Mouse (Mus musculus) leukemia stem cell, adult 10-12 weeks (primary cell): Measurements from ENCODE around the gene Mef2d. TPM values are rescaled to one million over a fixed set of nuclear protein-coding genes. Genes with fewer than 3 reads are reported as not detected.

Source experiments
- polyA plus RNA-seq: library from polyadenylated mRNA; stranded (reverse); fragments of >175 nt; gene quantifications from 2 replicates; pipeline ENCODE4 v1.2.3, GENCODE M21; 2012; ENCODE audit warnings: low replicate concordance

The Mef2d gene
- 122 and 139 TPM in 2 replicates for polyA plus RNA-seq

DNA sequence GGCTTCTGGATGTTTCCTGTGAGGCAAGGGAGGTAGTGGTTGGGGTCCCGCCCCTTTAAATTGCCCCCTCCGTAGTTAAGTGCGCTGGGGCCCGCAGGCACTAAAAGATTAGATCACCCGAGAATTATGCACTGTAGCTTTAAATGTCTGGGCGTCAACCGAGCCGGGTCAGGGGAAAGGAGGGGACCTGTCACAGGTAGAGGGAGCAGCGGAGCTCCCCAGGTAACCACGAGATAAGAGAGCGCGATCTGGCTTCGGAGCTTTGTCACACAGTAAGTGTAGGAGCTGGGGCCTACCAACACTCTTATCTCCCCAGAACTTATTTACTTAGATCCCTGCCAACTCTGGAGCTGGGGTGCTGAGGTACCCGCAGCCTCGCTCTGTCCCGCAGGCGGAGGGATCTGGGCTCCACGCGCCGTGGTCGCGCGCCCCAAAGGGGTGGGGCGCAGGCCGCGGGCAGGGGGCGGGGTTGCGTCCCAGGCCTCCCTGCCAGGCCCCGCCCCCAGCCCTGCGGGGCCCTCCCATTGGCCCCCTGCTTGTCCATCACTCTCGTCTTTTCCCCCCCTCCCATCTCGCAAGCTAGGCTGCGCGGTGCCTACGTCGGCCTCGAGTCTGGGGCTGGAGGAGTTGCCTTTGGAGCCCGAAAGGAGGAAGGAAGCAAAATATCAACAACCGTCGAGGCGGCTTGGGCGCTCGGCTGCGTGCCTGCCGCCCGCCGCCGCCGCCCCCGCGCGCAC, at the start of gene Mef2d:
Gene Mef2d (plus strand): TSS at position 586 of the 737 bp plus-strand sequence.

Other genes starting within 250 kb of the Mef2d start
- gene Hdgf, start 236.1 kb upstream of the Mef2d start, polyA plus RNA-seq = 767 and 952 TPM in 2 replicates
- gene Mrpl24, start 222.9 kb upstream of the Mef2d start, polyA plus RNA-seq = 3.9 and 12.2 TPM in 2 replicates
- 13.1 and 20.4 TPM in 2 replicates for gene Isg20l2, start 212.1 kb upstream of the Mef2d start, polyA plus RNA-seq
- 8.5 and 26.9 TPM in 2 replicates for gene Rrnad1, start 211.7 kb upstream of the Mef2d start, polyA plus RNA-seq
- gene Crabp2, start 193.7 kb upstream of the Mef2d start, polyA plus RNA-seq = not detected in 2 replicates
- 0.62 and 1.3 TPM in 2 replicates for gene Nes, start 171.3 kb upstream of the Mef2d start, polyA plus RNA-seq
- gene Bcan, start 142.1 kb upstream of the Mef2d start, polyA plus RNA-seq = not detected in 2 replicates
- gene Hapln2, start 114.8 kb upstream of the Mef2d start, polyA plus RNA-seq = not detected in 2 replicates
- gene Gpatch4, start 99.3 kb upstream of the Mef2d start, polyA plus RNA-seq = 6.3 and 10.8 TPM in 2 replicates
- 12.6 and 22.1 TPM in 2 replicates for gene Naxe, start 83.9 kb upstream of the Mef2d start, polyA plus RNA-seq
- gene Ttc24, start 64.1 kb upstream of the Mef2d start, polyA plus RNA-seq = not detected in 2 replicates
- 5.7 and 16.2 TPM in 2 replicates for gene Iqgap3, start 60.4 kb upstream of the Mef2d start, polyA plus RNA-seq
- 0.09 TPM in 1 of 2 replicates, not detected in the other for gene Rhbg, start 112.3 kb downstream of the Mef2d start, polyA plus RNA-seq
- not detected in 2 replicates for gene Gm38392, start 144.8 kb downstream of the Mef2d start, polyA plus RNA-seq
- 0.58 and 0.66 TPM in 2 replicates for gene Tsacc, start 154.6 kb downstream of the Mef2d start, polyA plus RNA-seq
- 11.4 and 21.3 TPM in 2 replicates for gene Cct3, start 154.7 kb downstream of the Mef2d start, polyA plus RNA-seq
- 14.5 and 95.1 TPM in 2 replicates for gene Glmp, start 182.7 kb downstream of the Mef2d start, polyA plus RNA-seq
- 0.21 and 3.1 TPM in 2 replicates for gene Tmem79, start 193.8 kb downstream of the Mef2d start, polyA plus RNA-seq
- gene Smg5, start 193.9 kb downstream of the Mef2d start, polyA plus RNA-seq = 91.7 and 114 TPM in 2 replicates
- gene Paqr6, start 222.2 kb downstream of the Mef2d start, polyA plus RNA-seq = 0.55 and 0.57 TPM in 2 replicates
- gene Bglap3, start 230.4 kb downstream of the Mef2d start, polyA plus RNA-seq = not detected in 2 replicates
- not detected in 2 replicates for gene Bglap2, start 236.3 kb downstream of the Mef2d start, polyA plus RNA-seq
- gene Bglap, start 242.1 kb downstream of the Mef2d start, polyA plus RNA-seq = 0.51 TPM in 1 of 2 replicates, not detected in the other